Mouse (Mus musculus): ENCODE data around the gene Xndc1. TPM values are rescaled to one million over a fixed set of nuclear protein-coding genes. Genes with fewer than 3 reads are reported as not detected.

Gene Xndc1
- polyA plus RNA-seq, 1 experiment from 2014 or later = 34.4 TPM

- Histone ChIP-seq H3K27me3 (ENCODE audit: insufficient read depth, low read length) (no peaks in the 10 kb centered on the region), H3K9me3 (ENCODE audit: low read length) (no peaks in the 10 kb centered on the region), H3K36me3 (ENCODE audit: insufficient read depth, low read length) (peaks cover 34% of the 10 kb centered on the region), H3K4me1 (ENCODE audit: insufficient read depth, low read length) (no peaks in the 10 kb centered on the region), H3K9ac (replicated peaks; ENCODE audit: low read length) (no peak within 1 kb of the TSS), H3K27ac (ENCODE audit: low read length) (no peak within 1 kb of the TSS), H3K4me3 (ENCODE audit: low read length) (no peak within 1 kb of the TSS), H3K4me2 (replicated peaks; ENCODE audit: low read depth, low read length) (no peak within 1 kb of the TSS)
- ATAC-seq (ENCODE audit: low FRiP score, low TSS enrichment) = peak; percentile 12; the same call in 1 of the 2 replicates
- 42% methylated on average over 7 of the region's 7 CpGs for WGBS
Measured at GRCm38 (mm10) chr7:102116579-102117331, 51.4 kb downstream of the Xndc1 start, which contains the start of gene Chrna10. Gene Chrna10 (minus strand): TSS chr7:102116828.

GRCm38 (mm10) chr7:102117382-102117781 is 52.1 kb downstream of the Xndc1 start:
- Histone ChIP-seq H3K9ac (replicated peaks; ENCODE audit: low read length) (no peak overlapping the region), H3K9me3 (ENCODE audit: low read length) (no peaks in the 10 kb centered on the region), H3K36me3 (ENCODE audit: insufficient read depth, low read length) (peaks cover 40% of the 10 kb centered on the region), H3K27me3 (ENCODE audit: insufficient read depth, low read length) (no peaks in the 10 kb centered on the region), H3K4me3 (ENCODE audit: low read length) (no peak overlapping the region), H3K4me1 (ENCODE audit: insufficient read depth, low read length) (no peaks in the 10 kb centered on the region), H3K4me2 (replicated peaks; ENCODE audit: low read depth, low read length) (no peak overlapping the region), H3K27ac (ENCODE audit: low read length) (no peak overlapping the region)
- no peak for ATAC-seq (ENCODE audit: low FRiP score, low TSS enrichment)
- 72% methylated on average over 6 of the region's 6 CpGs for WGBS

DNA sequence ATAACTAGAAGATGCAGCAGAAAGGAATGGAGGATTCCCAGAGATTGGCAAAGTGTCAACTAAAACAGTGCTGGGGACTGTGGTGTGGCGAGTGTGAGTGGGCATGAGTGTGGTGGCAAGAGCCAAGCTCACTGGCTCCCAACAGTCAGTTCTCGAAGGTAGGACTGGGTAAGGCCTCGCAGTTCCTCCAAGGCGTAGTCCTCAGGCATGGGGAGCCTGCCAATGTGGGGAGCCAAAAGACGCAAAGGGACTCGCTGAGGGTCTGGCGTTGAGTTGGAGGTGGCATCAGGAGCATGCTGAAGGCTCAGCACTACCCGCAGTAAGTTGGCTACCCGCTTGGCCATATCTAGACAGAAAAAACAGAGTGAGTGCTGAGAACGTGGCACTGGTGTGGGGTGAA is 55.0 kb downstream of the Xndc1 start:
- WGBS = 96% methylated on average over 10 of the region's 10 CpGs
- H3K36me3 ChIP-seq (ENCODE audit: insufficient read depth, low read length) = peaks cover 68% of the 10 kb centered on the region

DNA sequence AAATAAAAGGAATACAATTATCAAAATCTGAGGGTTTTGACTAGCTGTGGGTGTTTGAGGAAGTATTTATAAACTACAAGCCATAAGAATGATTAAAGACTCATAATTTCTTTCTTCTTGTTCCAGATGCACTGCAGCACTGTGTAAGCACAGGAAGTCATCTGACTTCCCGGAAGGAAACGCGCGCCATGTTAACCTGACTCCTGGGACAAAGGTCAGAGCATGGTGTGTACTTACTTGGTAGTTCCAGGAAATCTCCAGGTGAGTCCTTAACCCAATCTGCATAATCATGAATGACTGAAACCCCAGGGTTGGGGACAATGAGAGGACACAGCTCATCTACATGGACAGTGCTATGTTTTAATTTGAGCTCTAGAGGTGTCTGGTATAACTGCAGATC is 67.1 kb downstream of the Xndc1 start:
- Histone ChIP-seq H3K4me3 (ENCODE audit: low read length) (no peak overlapping the region), H3K9ac (replicated peaks; ENCODE audit: low read length) (no peak overlapping the region)
- ATAC-seq (ENCODE audit: low FRiP score, low TSS enrichment) = no peak

More for the DNA sequence above, 55.0 kb downstream of the Xndc1 start:
- no peak overlapping the region for H3K4me2 ChIP-seq (replicated peaks; ENCODE audit: low read depth, low read length)
- no peak overlapping the region for H3K27ac ChIP-seq (ENCODE audit: low read length)
- no peak for ATAC-seq (ENCODE audit: low FRiP score, low TSS enrichment)
- no peak overlapping the region for H3K9ac ChIP-seq (replicated peaks; ENCODE audit: low read length)
- H3K4me3 ChIP-seq (ENCODE audit: low read length) = no peak overlapping the region
- H3K9me3 ChIP-seq (ENCODE audit: low read length) = no peaks in the 10 kb centered on the region
- no peaks in the 10 kb centered on the region for H3K4me1 ChIP-seq (ENCODE audit: insufficient read depth, low read length)
- H3K27me3 ChIP-seq (ENCODE audit: insufficient read depth, low read length) = no peaks in the 10 kb centered on the region

More for the DNA sequence above, 67.1 kb downstream of the Xndc1 start:
- no peaks in the 10 kb centered on the region for H3K27me3 ChIP-seq (ENCODE audit: insufficient read depth, low read length)
- H3K9me3 ChIP-seq (ENCODE audit: low read length) = no peaks in the 10 kb centered on the region
- no peak overlapping the region for H3K27ac ChIP-seq (ENCODE audit: low read length)
- WGBS = 79% methylated on average over 4 of the region's 4 CpGs
- no peak overlapping the region for H3K4me2 ChIP-seq (replicated peaks; ENCODE audit: low read depth, low read length)
- peaks cover 66% of the 10 kb centered on the region for H3K36me3 ChIP-seq (ENCODE audit: insufficient read depth, low read length)
- no peaks in the 10 kb centered on the region for H3K4me1 ChIP-seq (ENCODE audit: insufficient read depth, low read length)

Other genes starting within 250 kb of the Xndc1 start
- gene Phox2a, start 247.2 kb upstream of the Xndc1 start, polyA plus RNA-seq (2015; fragmentation: Nextera tagmentation; extraction: Ambion mirVana) = 0.19 and 0.75 TPM in 2 replicates
- gene Inppl1, start 227.3 kb upstream of the Xndc1 start, polyA plus RNA-seq (2015; fragmentation: Nextera tagmentation; extraction: Ambion mirVana) = 44.2 and 55.6 TPM in 2 replicates
- gene Folr2, start 208.3 kb upstream of the Xndc1 start, polyA plus RNA-seq (2015; fragmentation: Nextera tagmentation; extraction: Ambion mirVana) = 1.3 and 1.9 TPM in 2 replicates
- gene Anapc15, start 201.8 kb upstream of the Xndc1 start, polyA plus RNA-seq (2015; fragmentation: Nextera tagmentation; extraction: Ambion mirVana) = 76.3 and 77.8 TPM in 2 replicates
- gene Folr1, start 194.7 kb upstream of the Xndc1 start, polyA plus RNA-seq (2015; fragmentation: Nextera tagmentation; extraction: Ambion mirVana) = 82.5 and 98.0 TPM in 2 replicates
- 174 and 183 TPM in 2 replicates for gene Lamtor1, start 159.6 kb upstream of the Xndc1 start, polyA plus RNA-seq (2015; fragmentation: Nextera tagmentation; extraction: Ambion mirVana)
- gene Tomt, start 159.2 kb upstream of the Xndc1 start, polyA plus RNA-seq (2015; fragmentation: Nextera tagmentation; extraction: Ambion mirVana) = 0.33 and 0.59 TPM in 2 replicates
- gene Lrrc51, start 131.6 kb upstream of the Xndc1 start, polyA plus RNA-seq (2015; fragmentation: Nextera tagmentation; extraction: Ambion mirVana) = 10.8 and 13.9 TPM in 2 replicates
- gene Numa1, start 131.4 kb upstream of the Xndc1 start, polyA plus RNA-seq (2015; fragmentation: Nextera tagmentation; extraction: Ambion mirVana) = 72.1 and 75.6 TPM in 2 replicates
- gene Il18bp, start 46.8 kb upstream of the Xndc1 start, polyA plus RNA-seq (2015; fragmentation: Nextera tagmentation; extraction: Ambion mirVana) = 3.0 and 3.3 TPM in 2 replicates
- gene Rnf121, start within 50 bp of the Xndc1 start, polyA plus RNA-seq (2015; fragmentation: Nextera tagmentation; extraction: Ambion mirVana) = 32.7 and 34.1 TPM in 2 replicates
- gene Xntrpc, start 202 bp downstream of the Xndc1 start, polyA plus RNA-seq (2015; fragmentation: Nextera tagmentation; extraction: Ambion mirVana) = 0.99 and 1.4 TPM in 2 replicates
- 0.09 TPM in 1 of 2 replicates, not detected in the other for gene Trpc2, start 17.6 kb downstream of the Xndc1 start, polyA plus RNA-seq (2015; fragmentation: Nextera tagmentation; extraction: Ambion mirVana)
- gene Art1, start 36.2 kb downstream of the Xndc1 start, polyA plus RNA-seq (2015; fragmentation: Nextera tagmentation; extraction: Ambion mirVana) = 1.0 and 1.2 TPM in 2 replicates
- 2.2 and 2.4 TPM in 2 replicates for gene Art5, start 44.0 kb downstream of the Xndc1 start, polyA plus RNA-seq (2015; fragmentation: Nextera tagmentation; extraction: Ambion mirVana)
- not detected in 2 replicates for gene Chrna10, start 51.3 kb downstream of the Xndc1 start, polyA plus RNA-seq (2015; fragmentation: Nextera tagmentation; extraction: Ambion mirVana)
- gene Nup98, start 144.7 kb downstream of the Xndc1 start, polyA plus RNA-seq (2015; fragmentation: Nextera tagmentation; extraction: Ambion mirVana) = 36.4 and 39.6 TPM in 2 replicates
- 82.9 and 84.7 TPM in 2 replicates for gene Pgap2, start 144.7 kb downstream of the Xndc1 start, polyA plus RNA-seq (2015; fragmentation: Nextera tagmentation; extraction: Ambion mirVana)
- 61.2 and 64.9 TPM in 2 replicates for gene Rhog, start 190.5 kb downstream of the Xndc1 start, polyA plus RNA-seq (2015; fragmentation: Nextera tagmentation; extraction: Ambion mirVana)
- gene Stim1, start 202.3 kb downstream of the Xndc1 start, polyA plus RNA-seq (2015; fragmentation: Nextera tagmentation; extraction: Ambion mirVana) = 14.8 and 17.0 TPM in 2 replicates

All from kidney, embryonic 16.5 days (tissue).